Mouse (Mus musculus) layer of hippocampus, postnatal 36 days (tissue): Measurements from ENCODE around the gene Ppp1r9b. TPM values are rescaled to one million over a fixed set of nuclear protein-coding genes. Genes with fewer than 3 reads are reported as not detected.
"Not testable (repeated sequence)": the region's sequence is repeated elsewhere in the genome, so short reads cannot be mapped to it uniquely, and the experiment has no call there.

Experiments used
- DNase-seq, 2 experiments: peaks; one replicate each; pipeline ENCODE4 v3.0.0; 2022
- total RNA-seq, 2 experiments: library from RNA; stranded (reverse); gene quantifications; 2 replicates each; pipeline ENCODE4 v1.2.3; 2021

Ppp1r9b gene
- total RNA-seq, 2 experiments from 2014 or later, result 931 to 932 TPM

- peak; percentile 75 to 82 for DNase-seq
These were observed 7.3 kb downstream of the Ppp1r9b start for GRCm38 (mm10) chr11:94998041-94998531.

- no peak for DNase-seq
These were observed 9.3 kb downstream of the Ppp1r9b start for GRCm38 (mm10) chr11:95000128-95000527.

GRCm38 (mm10) chr11:95000548-95000947, 9.7 kb downstream of the Ppp1r9b start:
- DNase-seq, result no peak

- peak; percentile 67 to 68 for DNase-seq
These were observed 10.2 kb downstream of the Ppp1r9b start for GRCm38 (mm10) chr11:95001058-95001457.

GRCm38 (mm10) chr11:95001584-95002347, 10.9 kb downstream of the Ppp1r9b start:
- DNase-seq, result no peak

- DNase-seq, result peak in 1 of 2 experiments; percentile 56
These were observed 11.9 kb downstream of the Ppp1r9b start for GRCm38 (mm10) chr11:95002705-95003104.

- no peak for DNase-seq
These were observed 13.5 kb downstream of the Ppp1r9b start for GRCm38 (mm10) chr11:95004136-95004936.

- DNase-seq, result no peak
These were observed 14.0 kb downstream of the Ppp1r9b start for GRCm38 (mm10) chr11:95004937-95005198.

- DNase-seq, result no peak
These were observed 15.2 kb downstream of the Ppp1r9b start for GRCm38 (mm10) chr11:95006038-95006437.

- DNase-seq, result peak; percentile 73 to 77
These were observed 15.8 kb downstream of the Ppp1r9b start for GRCm38 (mm10) chr11:95006525-95007219.

GRCm38 (mm10) chr11:95007418-95007817, 16.6 kb downstream of the Ppp1r9b start:
- no peak for DNase-seq

- no peak for DNase-seq
These were observed 18.1 kb downstream of the Ppp1r9b start for GRCm38 (mm10) chr11:95008661-95009628.

- peak; percentile 70 to 71 for DNase-seq
These were observed 18.8 kb downstream of the Ppp1r9b start, which contains the start of gene Samd14 for GRCm38 (mm10) chr11:95009629-95010014. TSS of gene Samd14 (plus strand) at chr11:95009879.

GRCm38 (mm10) chr11:95010141-95010739, 19.4 kb downstream of the Ppp1r9b start:
- no peak for DNase-seq

GRCm38 (mm10) chr11:95010841-95011403, 20.1 kb downstream of the Ppp1r9b start:
- not testable (repeated sequence) for DNase-seq

GRCm38 (mm10) chr11:95011416-95011815, 20.6 kb downstream of the Ppp1r9b start:
- no peak for DNase-seq

- DNase-seq, result no peak
These were observed 21.2 kb downstream of the Ppp1r9b start for GRCm38 (mm10) chr11:95012075-95012474.

- DNase-seq, result no peak
These were observed 21.7 kb downstream of the Ppp1r9b start for GRCm38 (mm10) chr11:95012487-95012886.

GRCm38 (mm10) chr11:95015484-95015883, 24.6 kb downstream of the Ppp1r9b start:
- DNase-seq, result no peak

- no peak for DNase-seq
These were observed 31.6 kb downstream of the Ppp1r9b start for GRCm38 (mm10) chr11:95022237-95022992.
